Mouse (Mus musculus) limb, embryonic 15.5 days (tissue): Measurements from ENCODE around the gene Tgm1. TPM values are rescaled to one million over a fixed set of nuclear protein-coding genes. Genes with fewer than 3 reads are reported as not detected.

Experiments used
- ATAC-seq: fragments of 200-750 bp; cut with Nextera tagmentation; 2 replicates; pipeline ENCODE4 v1.8.0; 2017; ENCODE audit warnings: low read depth, moderate TSS enrichment; ENCODE audit not compliant: insufficient number of reproducible peaks, low FRiP score, low TSS enrichment
- H3K27ac ChIP-seq: fragments of 300-500 bp; sonication (generic); 2 replicates; pipeline ENCODE4 v1.5.1; 2015; ENCODE audit warnings: moderate library complexity, mild to moderate bottlenecking, inconsistent platforms
- H3K27me3 ChIP-seq: fragments of 300-500 bp; sonication (generic); 2 replicates; pipeline ENCODE4 v1.6.1; 2015; ENCODE audit warnings: inconsistent platforms
- H3K36me3 ChIP-seq: fragments of 300-500 bp; sonication (generic); 2 replicates; pipeline ENCODE4 v1.6.1; 2015; ENCODE audit warnings: inconsistent platforms
- H3K4me1 ChIP-seq: fragments of 300-500 bp; sonication (generic); 2 replicates; pipeline ENCODE4 v1.6.1; 2015; ENCODE audit warnings: inconsistent platforms
- H3K4me2 ChIP-seq: fragments of 300-500 bp; sonication (generic); 2 replicates; pipeline ENCODE4 v1.6.1; 2015; ENCODE audit warnings: mild to moderate bottlenecking, inconsistent platforms
- H3K4me3 ChIP-seq: fragments of 300-500 bp; sonication (generic); 2 replicates; pipeline ENCODE4 v1.5.1; 2015; ENCODE audit warnings: mild to moderate bottlenecking, inconsistent platforms
- H3K9ac ChIP-seq: fragments of 300-500 bp; sonication (generic); 2 replicates; pipeline ENCODE4 v1.6.1; 2015; ENCODE audit warnings: inconsistent platforms
- H3K9me3 ChIP-seq: fragments of 300-500 bp; sonication (generic); 2 replicates; pipeline ENCODE4 v1.6.1; 2016; ENCODE audit warnings: inconsistent platforms
- WGBS: fragments of 180-500 bp; shearing (Covaris S2); methylation state at CpG from one replicate; pipeline ENCODE4 v1.1.7; 2015; 5-methylcytosine and 5-hydroxymethylcytosine counted together
- polyA plus RNA-seq: library from polyadenylated mRNA; unstranded; fragments of >200 nt; fragmentation: Nextera tagmentation; extraction: Ambion mirVana; gene quantifications from 2 replicates; pipeline ENCODE4 v1.2.1, GENCODE M21; 2015

Tgm1 gene
- polyA plus RNA-seq, 1 experiment from 2014 or later: 47.8 TPM

DNA sequence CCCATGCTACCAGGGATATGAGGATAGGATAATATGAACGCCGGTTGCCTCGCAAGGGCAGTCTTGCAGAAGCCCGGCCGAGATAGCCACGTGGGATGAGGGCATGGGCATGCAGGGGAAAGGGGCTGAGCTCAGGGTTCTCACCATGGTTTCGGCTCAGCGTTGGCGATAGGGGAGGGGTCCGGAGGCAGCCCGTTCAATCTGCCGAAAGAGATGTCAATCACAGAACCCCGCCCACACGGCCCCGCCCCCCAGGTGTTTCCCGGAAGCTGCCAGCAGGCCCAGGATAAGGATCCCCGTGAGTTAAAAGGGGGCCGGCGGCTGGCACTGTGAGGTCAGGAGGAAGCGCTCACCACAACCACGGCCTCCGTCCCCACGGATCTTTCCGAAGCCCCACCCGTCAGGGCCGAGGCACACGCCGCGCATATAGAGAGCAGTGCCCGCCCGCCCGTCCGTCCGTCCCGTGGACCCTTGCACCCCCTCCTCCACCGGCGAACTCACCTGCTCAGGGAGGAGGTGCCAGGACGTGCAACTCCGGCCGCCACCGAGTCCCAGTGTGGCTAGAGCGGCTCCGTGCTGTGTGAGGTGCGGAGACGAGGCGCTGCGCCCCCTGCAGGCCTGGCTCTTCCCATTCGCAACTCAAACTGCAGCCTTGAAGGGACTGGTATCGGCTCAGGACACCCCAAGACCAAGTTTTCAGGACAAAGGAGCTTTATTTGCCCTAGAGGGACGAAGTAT is 8.1 kb upstream of the Tgm1 start, which contains the start of gene Rabggta:
Gene Rabggta, minus strand, starts transcription at position 564 of the 738 bp plus-strand sequence.
- H3K27ac ChIP-seq: peak within 1 kb of the TSS; percentile 85
- ATAC-seq: peak; percentile 94
- H3K9ac ChIP-seq: peak within 1 kb of the TSS; percentile 70
- H3K4me2 ChIP-seq: peak within 1 kb of the TSS; percentile 70
- no peaks in the 10 kb centered on the region for H3K27me3 ChIP-seq
- 0 out of 2 replicates have a peak, but pooled peaks cover 10% of the 10 kb centered on the region for H3K4me1 ChIP-seq
- H3K4me3 ChIP-seq: peak within 1 kb of the TSS; percentile 89
- H3K36me3 ChIP-seq: peaks cover 27% of the 10 kb centered on the region
- no peaks in the 10 kb centered on the region for H3K9me3 ChIP-seq
- under 1% methylated on average over 50 of the region's 50 CpGs for WGBS

DNA sequence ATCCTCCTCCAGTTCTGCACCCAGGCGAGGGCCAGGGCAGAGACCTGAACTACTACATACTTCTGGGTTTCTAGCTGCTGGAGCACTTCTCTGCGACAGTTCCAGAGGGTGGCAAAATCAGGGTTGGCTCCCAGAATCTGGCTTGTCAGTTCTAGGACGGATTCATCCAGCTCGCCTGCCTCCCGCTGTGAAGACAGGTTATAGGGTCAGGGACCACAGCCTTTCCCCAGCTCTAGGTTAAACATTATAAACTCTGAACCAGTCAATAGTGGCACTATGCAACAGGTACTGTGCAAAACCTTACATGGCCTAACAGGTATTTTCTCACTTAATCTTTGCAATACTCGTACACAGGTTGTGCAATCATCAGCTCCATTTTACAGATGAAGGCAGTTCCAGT is 7.3 kb upstream of the Tgm1 start:
- Histone ChIP-seq H3K27me3 (no peaks in the 10 kb centered on the region), H3K4me3 (peak overlapping the region; percentile 89), H3K4me2 (peak overlapping the region; percentile 70), H3K9ac (peak overlapping the region; percentile 70; the same call in 1 of the 2 replicates), H3K36me3 (peaks cover 31% of the 10 kb centered on the region), H3K27ac (peak overlapping the region; percentile 85; the same call in 1 of the 2 replicates), H3K9me3 (no peaks in the 10 kb centered on the region), H3K4me1 (0 out of 2 replicates have a peak, but pooled peaks cover 10% of the 10 kb centered on the region)
- WGBS: 74% methylated on average over 6 of the region's 6 CpGs
- no peak for ATAC-seq

DNA sequence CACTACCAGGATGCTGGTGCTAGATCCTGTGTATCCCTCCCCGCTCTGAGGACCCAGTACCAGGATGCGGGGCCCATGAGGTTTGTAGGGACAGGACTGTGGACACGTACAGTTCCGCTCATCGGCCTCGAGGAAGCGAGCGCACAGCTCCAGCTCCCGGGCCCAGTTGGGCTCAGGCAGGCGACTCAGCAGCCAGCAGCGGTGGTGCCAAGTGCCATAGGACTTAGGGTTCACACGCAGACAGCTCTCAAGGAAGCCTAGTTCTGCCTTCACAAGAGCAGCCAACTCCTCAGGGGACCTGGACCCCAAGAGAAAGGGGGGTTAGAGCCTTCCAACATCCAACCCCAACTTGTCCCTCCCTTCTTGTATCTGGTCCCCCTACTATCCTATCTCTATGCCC is 6.9 kb upstream of the Tgm1 start:
- H3K27ac ChIP-seq: no peak overlapping the region
- 0 out of 2 replicates have a peak, but pooled peaks cover 10% of the 10 kb centered on the region for H3K4me1 ChIP-seq
- no peak overlapping the region for H3K4me2 ChIP-seq
- no peaks in the 10 kb centered on the region for H3K27me3 ChIP-seq
- H3K9me3 ChIP-seq: no peaks in the 10 kb centered on the region
- WGBS: 92% methylated on average over 12 of the region's 12 CpGs
- peaks cover 32% of the 10 kb centered on the region for H3K36me3 ChIP-seq
- 0 out of 2 replicates have a peak overlapping the region, but pooled peaks have one; percentile 89 for H3K4me3 ChIP-seq
- no peak for ATAC-seq
- H3K9ac ChIP-seq: no peak overlapping the region

DNA sequence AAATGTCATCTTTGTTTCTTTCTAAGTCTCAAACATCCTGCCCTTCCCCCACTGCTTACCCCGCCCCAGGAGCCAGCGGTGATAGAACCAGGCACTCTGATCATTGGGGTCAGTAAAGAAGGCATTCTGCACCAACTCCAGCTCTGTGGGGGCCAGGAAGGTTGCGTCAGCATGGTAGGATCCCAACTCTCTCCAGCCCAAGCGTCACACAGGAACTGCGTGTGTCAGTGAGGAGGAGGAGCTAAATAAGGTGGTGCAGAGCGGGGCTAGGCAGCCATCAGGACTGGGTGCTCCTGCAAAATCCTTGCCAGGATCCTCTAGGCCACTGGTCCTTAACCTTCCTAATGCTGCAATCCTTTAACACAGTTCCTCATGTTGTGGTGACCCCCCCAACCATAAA is 6.0 kb upstream of the Tgm1 start:
- Histone ChIP-seq H3K36me3 (peaks cover 32% of the 10 kb centered on the region), H3K9ac (no peak overlapping the region), H3K27me3 (no peaks in the 10 kb centered on the region), H3K4me3 (no peak overlapping the region), H3K27ac (no peak overlapping the region), H3K4me1 (peaks cover 14% of the 10 kb centered on the region; the same call in 1 of the 2 replicates), H3K4me2 (no peak overlapping the region), H3K9me3 (no peaks in the 10 kb centered on the region)
- no peak for ATAC-seq
- WGBS: 85% methylated on average over 6 of the region's 6 CpGs

DNA sequence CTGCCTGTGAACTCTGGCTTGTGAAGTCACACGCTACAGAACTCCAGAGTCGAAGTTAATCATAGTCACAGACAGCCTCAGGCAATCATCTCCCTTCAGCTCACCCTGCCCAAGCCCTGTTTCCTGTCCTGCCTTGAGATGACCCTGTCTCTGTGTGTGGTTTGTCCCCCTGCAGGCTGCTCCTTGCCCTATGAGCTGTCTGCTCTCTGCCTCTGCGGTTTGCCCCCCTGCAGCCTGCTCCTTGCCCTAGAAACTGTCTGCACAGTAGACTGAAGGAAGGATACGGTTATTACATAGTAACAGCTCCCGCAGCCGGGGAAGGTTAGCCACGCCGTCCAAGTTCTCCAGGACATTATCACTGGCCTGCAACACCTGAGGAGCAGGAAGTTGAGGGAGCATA is 3.2 kb upstream of the Tgm1 start:
- Histone ChIP-seq H3K9ac (no peak overlapping the region), H3K4me3 (no peak overlapping the region), H3K36me3 (peaks cover 32% of the 10 kb centered on the region), H3K27me3 (peaks cover 19% of the 10 kb centered on the region), H3K4me1 (peaks cover 29% of the 10 kb centered on the region), H3K27ac (no peak overlapping the region), H3K4me2 (no peak overlapping the region), H3K9me3 (no peaks in the 10 kb centered on the region)
- WGBS: 70% methylated on average over 8 of the region's 8 CpGs
- no peak for ATAC-seq

DNA sequence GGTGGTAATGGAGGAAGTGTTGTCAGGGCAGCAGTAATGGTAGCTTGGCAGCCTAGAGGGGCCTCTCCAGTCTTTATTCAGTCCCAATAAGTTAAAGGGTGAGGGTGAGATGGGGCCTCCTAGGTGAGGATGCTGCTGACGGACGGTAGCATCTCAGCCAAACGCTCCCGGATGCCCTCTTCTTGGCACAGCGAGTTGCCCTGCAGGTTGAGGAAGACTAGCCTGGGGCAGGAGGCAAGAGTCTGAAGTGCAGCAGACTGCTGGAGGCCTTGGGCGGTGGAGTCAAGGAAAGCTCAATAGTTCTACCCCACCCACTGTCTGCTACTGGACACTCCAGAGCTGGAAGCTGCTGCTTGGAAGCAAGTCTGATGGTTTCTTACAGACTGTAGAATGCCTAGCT is 2.5 kb upstream of the Tgm1 start:
- no peaks in the 10 kb centered on the region for H3K9me3 ChIP-seq
- no peak overlapping the region for H3K9ac ChIP-seq
- peaks cover 24% of the 10 kb centered on the region for H3K27me3 ChIP-seq
- H3K4me2 ChIP-seq: no peak overlapping the region
- WGBS: 84% methylated on average over 6 of the region's 6 CpGs
- H3K4me1 ChIP-seq: peaks cover 26% of the 10 kb centered on the region
- H3K36me3 ChIP-seq: peaks cover 32% of the 10 kb centered on the region
- H3K4me3 ChIP-seq: no peak overlapping the region
- no peak for ATAC-seq
- H3K27ac ChIP-seq: no peak overlapping the region

DNA sequence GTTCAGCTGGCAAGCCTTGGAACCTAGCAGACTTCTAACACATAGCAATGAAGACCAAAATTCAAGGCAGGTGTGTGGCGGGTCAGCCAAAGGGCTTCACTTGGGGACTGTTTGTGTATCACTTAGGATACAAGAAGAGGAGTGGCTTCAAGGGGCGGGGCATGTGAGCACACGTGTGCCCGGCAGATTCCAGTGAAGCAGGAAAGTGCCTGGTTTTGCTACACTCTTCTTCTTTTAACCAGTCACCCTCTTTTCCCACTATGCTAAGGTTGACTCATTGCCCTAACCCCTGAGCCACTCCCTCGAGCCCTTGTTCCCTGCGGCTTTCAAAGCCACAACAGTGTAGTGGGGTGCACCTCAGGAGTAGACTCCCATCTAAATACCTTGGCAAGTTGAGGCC is 1.2 kb upstream of the Tgm1 start:
- Histone ChIP-seq H3K4me1 (peaks cover 19% of the 10 kb centered on the region), H3K27me3 (peaks cover 24% of the 10 kb centered on the region), H3K36me3 (peaks cover 31% of the 10 kb centered on the region), H3K9me3 (no peaks in the 10 kb centered on the region), H3K4me2 (no peak overlapping the region), H3K27ac (peak overlapping the region; percentile 40; the same call in 1 of the 2 replicates), H3K9ac (no peak overlapping the region), H3K4me3 (no peak overlapping the region)
- ATAC-seq: no peak
- 25% methylated on average over 6 of the region's 6 CpGs for WGBS

DNA sequence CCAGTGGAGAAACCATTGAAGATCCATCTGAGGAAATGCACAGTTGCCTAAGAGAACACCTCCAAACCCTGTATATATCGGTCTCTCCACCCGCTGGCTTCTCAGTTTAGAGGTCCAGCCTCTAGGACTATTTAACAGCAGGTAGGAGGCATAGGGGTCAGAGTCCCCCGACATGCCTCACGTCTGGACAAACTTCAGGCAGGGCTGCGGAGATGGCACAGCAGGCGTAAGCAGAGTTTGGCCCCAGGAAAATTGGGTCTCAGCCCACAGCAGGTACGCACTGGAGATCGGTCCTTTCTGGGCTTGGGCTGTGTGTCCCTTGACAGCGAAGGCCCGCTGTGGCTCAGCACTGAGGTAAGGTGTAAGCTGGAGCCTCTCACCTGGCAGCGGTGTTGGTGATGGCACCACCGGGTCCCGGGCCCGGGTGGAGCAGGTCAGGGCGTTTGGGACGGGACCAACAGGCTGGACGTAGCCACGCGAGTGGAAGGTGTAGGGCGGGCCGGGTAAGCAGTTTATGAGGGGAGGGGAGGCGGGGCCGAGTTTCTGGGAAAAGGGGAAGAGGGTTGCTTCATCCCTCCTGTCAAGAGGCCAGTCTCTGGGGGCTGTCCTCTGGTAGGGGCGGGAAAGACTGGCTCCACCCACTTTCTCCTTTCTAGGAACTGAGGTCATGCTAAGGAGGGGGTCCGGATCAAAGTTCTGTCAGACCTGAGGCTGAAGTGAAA is 558 bp downstream of the Tgm1 start:
- Histone ChIP-seq H3K9ac (no peak overlapping the region), H3K27me3 (peaks cover 24% of the 10 kb centered on the region), H3K9me3 (no peaks in the 10 kb centered on the region), H3K36me3 (peaks cover 16% of the 10 kb centered on the region), H3K4me1 (peaks cover 19% of the 10 kb centered on the region), H3K4me2 (peak overlapping the region; percentile 42), H3K4me3 (peak overlapping the region; percentile 29), H3K27ac (peak overlapping the region; percentile 52)
- ATAC-seq: no peak
- WGBS: 13% methylated on average over 25 of the region's 25 CpGs

DNA sequence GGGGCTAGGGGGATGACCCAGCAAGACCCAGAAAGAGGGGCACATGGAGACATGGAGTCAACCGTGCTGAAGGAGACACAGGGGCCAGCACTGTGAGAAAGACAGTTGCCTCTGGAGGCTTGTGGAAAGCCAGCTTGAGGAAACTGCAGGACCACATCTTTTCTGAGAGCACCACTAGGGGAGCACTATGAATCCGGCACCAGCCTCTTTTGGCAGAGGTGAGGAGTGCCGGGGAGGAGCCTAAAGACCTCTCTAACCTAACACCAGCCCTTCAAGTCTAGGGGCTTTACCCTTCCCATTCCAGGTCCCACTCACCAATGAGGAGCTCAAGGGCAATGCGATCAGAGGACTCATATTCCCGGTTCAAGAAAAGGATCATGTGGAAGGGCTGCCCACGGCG is 1.9 kb downstream of the Tgm1 start:
- peaks cover 24% of the 10 kb centered on the region for H3K27me3 ChIP-seq
- H3K4me1 ChIP-seq: peaks cover 19% of the 10 kb centered on the region
- H3K9ac ChIP-seq: no peak overlapping the region
- H3K27ac ChIP-seq: no peak overlapping the region
- peaks cover 4% of the 10 kb centered on the region; the same call in 1 of the 2 replicates for H3K36me3 ChIP-seq
- no peaks in the 10 kb centered on the region for H3K9me3 ChIP-seq
- peak overlapping the region; percentile 3; the same call in 1 of the 2 replicates for H3K4me3 ChIP-seq
- 80% methylated on average over 7 of the region's 7 CpGs for WGBS
- no peak overlapping the region for H3K4me2 ChIP-seq
- no peak for ATAC-seq

DNA sequence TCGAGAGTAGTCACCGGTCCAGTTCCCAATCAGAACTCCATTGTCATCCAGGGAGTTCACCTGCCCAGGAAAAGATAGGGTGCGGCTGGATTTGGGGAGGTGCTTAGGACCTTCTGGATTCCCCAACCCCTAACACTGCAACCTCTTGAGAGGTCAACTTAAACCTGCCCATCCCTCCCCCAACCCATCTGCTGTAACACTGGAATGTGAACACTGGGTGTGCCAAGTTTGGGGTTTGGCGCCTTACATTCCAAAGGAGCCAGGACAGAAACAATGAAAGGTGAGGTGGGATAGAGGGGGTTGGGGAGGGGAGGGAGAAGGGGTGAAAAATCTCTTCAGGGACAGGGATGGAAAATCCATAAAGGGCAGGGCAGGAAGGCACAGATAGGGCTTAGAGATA is 4.2 kb downstream of the Tgm1 start:
- H3K36me3 ChIP-seq: no peaks in the 10 kb centered on the region
- H3K27ac ChIP-seq: no peak overlapping the region
- no peak overlapping the region for H3K9ac ChIP-seq
- 84% methylated on average over 4 of the region's 4 CpGs for WGBS
- H3K9me3 ChIP-seq: no peaks in the 10 kb centered on the region
- no peak for ATAC-seq
- H3K4me1 ChIP-seq: peaks cover 14% of the 10 kb centered on the region
- H3K4me3 ChIP-seq: no peak overlapping the region
- H3K27me3 ChIP-seq: peaks cover 24% of the 10 kb centered on the region
- no peak overlapping the region for H3K4me2 ChIP-seq

DNA sequence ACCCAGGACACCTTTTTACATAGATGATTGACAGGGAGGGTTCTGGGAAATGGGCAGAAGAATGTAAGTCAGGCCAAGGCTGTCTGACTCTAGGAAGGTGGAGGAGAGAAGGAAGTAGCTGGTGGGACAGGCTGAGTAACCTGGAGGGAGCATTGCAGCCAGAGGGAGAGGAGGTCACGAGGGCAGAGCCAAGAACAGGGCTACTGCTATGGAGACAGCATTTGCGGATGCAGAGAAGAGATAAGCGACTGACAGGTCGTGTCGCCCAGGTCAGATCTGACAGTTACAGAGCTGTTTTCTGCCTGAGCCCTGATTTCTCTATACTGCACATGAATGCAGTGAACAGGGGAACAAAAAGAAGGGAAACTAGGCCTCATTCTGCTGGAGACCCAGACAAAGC is 6.3 kb downstream of the Tgm1 start:
- H3K27ac ChIP-seq: no peak overlapping the region
- peaks cover 10% of the 10 kb centered on the region for H3K4me1 ChIP-seq
- H3K9me3 ChIP-seq: no peaks in the 10 kb centered on the region
- no peak overlapping the region for H3K4me2 ChIP-seq
- no peak overlapping the region for H3K9ac ChIP-seq
- no peak for ATAC-seq
- no peak overlapping the region for H3K4me3 ChIP-seq
- H3K27me3 ChIP-seq: peaks cover 11% of the 10 kb centered on the region; the same call in 1 of the 2 replicates
- H3K36me3 ChIP-seq: no peaks in the 10 kb centered on the region
- 89% methylated on average over 5 of the region's 5 CpGs for WGBS

DNA sequence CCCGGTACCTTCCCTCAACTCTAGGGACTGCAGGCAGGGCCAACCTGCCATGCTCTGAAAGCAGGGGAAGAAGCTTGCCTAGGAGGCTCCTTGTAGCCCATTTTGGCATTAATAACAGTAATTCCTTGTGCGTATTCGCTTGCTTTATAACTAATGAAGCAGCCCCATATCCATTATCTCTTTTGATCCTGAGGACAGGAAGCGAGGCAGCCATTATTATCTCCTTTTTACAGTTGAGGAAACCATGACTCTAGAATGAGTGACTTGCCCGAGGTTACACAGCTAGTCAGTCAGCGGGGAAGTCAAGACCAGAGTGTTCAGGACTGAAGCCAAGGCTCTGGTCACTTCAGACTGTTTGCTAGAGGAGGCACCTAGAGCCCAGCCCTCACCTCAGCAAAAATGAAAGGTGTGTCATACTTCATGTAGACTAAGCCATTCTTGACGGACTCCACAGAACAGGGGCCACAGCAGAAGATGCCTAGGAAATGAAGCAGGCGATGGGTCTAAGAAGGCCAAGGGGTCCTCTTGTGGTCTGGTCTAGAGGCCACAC is 7.6 kb downstream of the Tgm1 start:
- Histone ChIP-seq H3K36me3 (no peaks in the 10 kb centered on the region), H3K4me2 (no peak overlapping the region), H3K4me1 (peaks cover 10% of the 10 kb centered on the region), H3K9ac (no peak overlapping the region), H3K27ac (no peak overlapping the region), H3K9me3 (no peaks in the 10 kb centered on the region), H3K4me3 (no peak overlapping the region), H3K27me3 (no peaks in the 10 kb centered on the region)
- ATAC-seq: no peak
- 86% methylated on average over 8 of the region's 8 CpGs for WGBS
